Mouse (Mus musculus): ENCODE results near the gene Kdm5a.

The Kdm5a gene

DNA sequence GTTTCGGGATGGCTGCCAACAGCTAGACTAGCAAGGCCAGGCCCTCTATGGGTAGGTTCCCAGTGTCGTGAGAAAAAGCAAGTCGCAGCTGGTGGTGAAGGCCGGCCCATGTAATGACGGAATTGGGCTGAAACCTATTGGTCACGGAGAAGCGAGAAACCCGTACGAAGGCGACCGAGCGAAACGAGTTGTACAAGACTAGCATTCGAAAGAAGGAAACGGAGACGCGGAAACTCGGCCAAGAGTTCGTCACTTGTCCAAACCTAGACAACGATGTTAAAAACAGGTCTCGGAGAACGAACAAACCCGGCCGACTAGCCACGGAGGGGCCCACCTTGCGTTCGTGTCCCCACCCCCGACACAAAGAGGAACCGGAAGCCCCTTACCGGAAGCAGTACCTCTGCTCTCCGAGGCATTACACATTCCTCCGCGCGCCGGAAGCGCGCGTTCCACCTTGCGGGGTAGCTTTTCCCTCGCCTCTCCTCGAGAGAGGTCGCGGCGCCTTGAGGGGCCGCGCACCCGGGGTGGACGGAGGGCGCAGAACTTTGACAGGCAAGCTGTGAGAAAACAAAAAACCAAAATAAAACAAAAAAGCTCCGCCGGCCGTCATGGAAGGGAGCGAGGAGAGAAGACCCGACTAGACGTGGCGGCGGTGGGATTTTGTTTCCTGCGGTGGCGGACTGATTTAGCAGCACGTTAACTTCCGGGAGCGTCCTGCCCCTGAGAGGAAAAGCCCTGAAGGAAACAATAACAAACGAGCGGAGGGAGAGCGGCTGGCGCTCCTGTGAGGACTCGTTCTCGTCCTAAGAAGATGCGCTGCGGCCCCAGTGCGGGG, at the start of gene Kdm5a, which contains the start of gene Ccdc77:
Gene Kdm5a, plus strand, starts transcription at position 437 of the 835 bp plus-strand sequence.
Gene Ccdc77, minus strand, starts transcription at position 687 of the 835 bp plus-strand sequence.
- peak; percentile 94 for DNase-seq

DNA sequence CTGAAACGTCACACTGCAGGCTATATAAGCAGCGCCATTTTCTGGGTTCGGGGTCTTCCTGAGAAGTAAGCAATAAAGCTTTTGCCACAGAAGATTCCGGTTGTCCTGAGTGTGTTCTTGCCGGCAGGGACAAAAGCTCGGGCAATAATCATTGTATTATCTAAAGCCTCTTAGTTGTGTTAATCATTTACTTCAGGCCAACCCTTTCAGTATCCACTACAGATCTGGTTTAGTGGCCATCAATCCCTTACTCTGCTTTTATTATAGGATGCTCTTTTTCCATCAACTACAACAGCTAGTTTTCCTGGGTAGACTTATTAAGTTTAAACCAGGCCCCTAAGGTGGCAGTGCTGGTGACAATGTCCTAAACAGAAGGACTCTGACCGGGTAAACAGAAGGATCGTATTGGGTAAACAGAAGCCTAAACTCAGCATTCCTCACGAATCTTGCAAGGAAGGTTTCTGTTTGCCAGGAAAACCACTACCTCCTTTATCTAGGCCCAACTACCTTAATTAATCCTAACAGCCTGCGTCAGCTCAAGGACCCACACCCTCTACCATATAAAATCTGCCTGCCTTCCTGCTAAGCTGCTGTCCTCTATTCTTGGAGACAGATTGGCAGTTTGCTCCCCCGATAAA, 45.5 kb upstream of the Kdm5a start:
- DNase-seq = no peak

- DNase-seq = no peak
These were observed 44.8 kb upstream of the Kdm5a start for GRCm38 (mm10) chr6:120319129-120319528.

DNA sequence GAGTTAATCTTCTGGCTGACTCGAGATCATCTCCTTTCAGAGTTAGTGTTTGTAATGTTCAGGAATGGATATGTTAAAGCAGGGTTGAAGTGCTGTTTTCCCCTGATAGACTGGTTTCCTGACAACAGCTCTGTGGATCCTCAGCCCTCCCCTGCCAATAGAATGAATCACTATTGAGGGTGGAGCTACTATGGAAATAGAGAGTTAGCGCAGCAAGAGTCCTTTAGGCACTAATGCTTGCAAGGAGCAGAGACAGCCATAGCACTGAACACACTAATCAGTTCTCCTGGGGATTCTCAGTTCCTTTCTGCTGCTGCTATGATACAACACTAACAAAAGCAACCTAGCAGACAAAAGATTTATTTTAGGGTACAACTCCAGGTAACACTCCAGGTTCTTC, 43.6 kb upstream of the Kdm5a start:
- DNase-seq = no peak

DNA sequence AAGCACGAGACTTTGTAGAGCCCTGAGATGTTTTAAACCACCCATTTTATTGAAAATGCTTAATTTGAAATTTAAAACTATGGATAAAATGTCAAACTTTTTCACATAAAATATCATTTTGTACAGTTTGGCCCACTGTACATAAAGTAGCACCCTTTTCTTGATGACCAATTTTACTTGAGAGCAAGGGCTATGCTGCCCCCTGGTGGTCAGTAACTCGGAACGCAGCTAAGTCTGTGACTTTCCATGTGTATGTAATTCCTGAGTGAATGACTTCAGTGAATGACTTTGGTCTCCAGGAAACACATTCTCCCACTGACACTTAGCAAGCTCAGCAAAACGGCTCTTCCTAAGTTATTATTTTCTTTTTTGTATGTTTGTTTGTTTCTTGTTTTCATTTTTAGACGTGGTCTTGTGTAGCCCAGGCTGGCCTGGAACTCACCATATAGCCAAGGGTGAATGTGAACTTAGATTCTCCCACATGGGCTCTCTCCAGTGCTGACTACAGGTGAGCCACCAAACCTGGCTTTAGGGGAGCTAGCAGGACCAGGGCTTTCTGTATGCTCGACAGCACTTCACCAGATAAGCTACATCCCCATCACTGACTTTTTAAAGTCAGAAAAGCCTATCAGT, 39.5 kb upstream of the Kdm5a start:
- peak; percentile 80 for DNase-seq

- DNase-seq = no peak
These were observed 31.6 kb upstream of the Kdm5a start for GRCm38 (mm10) chr6:120332351-120332750.

DNA sequence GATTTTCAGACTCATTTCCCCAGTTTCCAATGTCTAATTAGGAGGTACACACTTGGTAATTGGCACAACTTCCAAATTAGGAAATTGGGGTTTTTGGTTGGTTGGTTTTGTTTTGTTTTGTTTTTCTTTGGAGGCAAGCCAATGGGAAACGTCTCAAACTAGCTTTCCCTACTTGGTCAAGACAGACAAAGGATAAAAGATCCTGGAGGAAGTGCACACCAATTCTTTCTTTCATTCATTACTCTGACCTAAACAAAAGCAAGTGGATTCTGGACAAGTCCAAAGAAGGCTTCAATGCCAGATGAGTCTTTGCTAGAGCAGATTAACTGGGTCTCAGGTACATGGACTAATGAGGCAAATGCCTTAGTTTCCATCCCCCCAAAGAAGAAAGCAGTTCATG, 19.9 kb upstream of the Kdm5a start:
- no peak for DNase-seq

- no peak for DNase-seq
These were observed 14.9 kb upstream of the Kdm5a start for GRCm38 (mm10) chr6:120349018-120349417.

DNA sequence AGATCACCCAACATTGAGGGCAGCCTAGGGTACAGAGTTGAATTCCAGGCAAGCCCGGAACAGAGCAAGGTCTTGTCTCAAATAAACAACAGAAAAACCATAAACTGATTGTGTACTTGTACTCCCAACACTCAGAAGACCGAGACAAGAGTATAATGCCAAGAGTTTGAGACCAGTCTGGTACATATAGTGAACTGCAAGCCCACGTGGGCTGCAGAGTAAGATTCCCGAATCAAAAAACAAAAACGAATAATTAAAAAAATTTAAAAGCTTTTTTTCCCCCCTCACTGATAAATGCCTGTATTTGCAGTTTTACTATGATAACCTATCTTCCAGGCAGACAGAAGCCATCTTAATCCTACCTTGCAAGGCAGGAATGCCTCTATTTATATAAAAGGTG, 7.4 kb upstream of the Kdm5a start:
- DNase-seq = no peak

DNA sequence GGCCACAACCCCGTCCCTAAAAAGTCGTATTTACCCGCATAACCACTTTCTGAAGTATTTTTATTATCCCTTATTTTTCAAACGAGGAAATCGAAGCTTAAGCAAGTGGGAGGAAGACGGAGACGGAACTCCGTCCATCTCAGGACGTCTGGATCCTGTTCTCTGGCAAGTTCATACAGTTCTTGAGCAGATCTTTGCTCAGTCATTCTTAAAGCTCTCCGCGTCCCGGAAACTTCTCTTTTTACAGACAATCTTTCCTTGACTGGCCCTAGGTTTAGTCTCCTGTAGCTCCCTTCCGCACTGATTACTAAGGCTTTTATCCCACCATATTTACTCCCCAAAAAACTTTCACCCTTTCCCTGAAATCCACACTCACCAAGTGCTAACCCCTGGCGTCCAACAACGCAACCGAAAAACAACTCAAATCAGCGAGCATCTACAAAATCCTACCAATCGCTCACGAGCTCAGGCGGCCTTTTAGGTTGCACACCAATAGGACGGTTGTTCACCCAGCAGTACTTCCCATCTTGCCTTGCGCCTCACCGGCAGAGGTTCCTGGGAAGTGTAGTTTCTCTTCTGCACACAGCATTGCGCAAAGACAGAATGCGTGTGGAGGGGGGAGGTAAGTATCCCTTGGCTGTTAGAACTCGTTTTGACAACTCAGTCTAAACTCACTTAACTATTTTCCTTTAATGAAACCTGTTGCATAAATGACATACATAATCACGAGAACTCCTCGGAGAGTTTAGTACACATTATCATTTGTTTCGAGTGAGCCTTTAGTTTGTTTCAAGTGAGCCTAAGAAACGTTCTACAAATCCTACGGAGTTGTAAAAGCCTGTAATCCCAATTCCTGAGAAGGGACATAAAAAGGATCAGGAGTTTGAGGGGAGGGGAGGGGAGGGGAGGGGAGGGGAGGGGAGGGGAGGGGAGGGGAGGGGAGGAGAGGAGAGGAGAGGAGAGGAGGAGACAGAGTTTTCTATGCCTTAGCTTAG, 6.7 kb upstream of the Kdm5a start:
- DNase-seq = peak; percentile 94

DNA sequence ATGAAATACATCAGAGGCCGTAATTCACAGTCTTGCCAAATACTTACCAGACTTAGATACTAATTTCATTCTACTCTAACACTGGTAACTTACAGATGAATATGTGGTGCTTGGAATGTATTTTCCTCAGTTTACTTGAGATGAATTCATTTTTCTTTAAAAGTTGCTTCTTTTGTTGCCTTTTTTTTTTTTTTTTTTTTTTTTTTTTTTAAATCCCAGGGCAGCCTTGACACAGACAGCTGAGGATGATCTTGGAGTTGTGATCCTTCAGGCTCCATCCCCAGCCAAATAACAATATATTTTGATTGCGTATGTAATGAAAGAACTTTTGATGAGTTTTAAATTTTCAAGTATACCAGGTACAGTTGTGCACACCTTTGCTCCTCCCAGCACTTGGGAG, 1.8 kb upstream of the Kdm5a start:
- no peak for DNase-seq

DNA sequence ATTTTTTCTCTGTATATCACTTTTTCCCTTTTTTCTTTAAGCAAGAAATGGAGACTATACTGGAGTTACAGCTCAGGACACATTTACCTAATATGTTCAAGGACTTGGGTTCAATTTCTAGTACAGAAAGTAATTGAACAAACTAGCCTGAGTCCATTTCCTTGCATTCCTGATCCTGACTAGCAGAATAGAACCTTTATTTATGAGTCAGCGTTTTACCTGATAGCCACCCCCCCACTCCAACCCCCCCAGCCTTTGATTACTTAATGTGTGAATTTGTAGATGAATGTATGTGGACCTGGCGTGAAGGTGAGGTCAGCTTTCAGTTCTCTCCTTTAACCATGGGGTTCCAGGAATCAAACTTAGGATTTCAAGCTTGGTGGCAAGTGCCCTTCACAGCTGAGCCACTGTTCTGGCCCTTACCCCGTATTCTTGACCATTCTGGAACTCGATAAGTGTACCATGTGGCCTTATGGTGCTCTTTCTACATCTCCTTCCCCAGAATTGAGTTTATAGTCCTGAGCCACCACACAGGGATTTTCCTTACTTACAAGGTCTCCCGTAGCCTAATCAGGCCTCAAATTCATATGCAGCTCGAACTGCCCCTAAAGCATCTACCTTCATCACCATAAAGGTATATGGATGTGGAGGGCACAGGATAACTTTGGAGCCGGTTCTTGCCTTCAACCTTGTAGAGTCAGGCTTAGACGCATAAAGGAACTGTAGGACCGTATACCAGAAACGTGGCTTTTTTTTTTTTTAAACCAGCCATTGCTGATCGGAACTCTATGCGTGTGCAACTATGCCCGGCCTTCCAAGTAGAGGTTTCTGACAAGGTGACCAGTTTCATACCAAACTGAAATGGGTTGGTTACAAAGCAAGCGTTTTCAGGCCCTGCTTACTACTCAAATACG, 893 bp upstream of the Kdm5a start:
- DNase-seq = no peak

DNA sequence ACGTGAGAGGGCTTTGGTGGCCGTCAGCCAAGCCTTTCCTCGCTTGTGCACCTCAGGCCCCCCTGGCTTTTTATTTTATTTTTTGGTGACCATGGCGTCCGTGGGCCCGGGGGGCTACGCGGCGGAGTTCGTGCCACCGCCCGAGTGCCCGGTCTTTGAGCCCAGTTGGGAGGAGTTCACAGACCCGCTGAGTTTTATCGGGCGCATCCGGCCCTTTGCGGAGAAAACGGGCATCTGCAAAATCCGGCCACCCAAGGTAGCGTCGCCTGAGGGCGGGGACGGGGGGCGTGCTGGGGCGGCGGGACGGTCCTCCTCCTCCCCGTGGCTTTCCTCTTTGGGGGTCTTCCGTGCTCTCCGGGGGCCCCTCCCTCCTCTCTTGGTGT, 590 bp downstream of the Kdm5a start:
- no peak for DNase-seq

DNA sequence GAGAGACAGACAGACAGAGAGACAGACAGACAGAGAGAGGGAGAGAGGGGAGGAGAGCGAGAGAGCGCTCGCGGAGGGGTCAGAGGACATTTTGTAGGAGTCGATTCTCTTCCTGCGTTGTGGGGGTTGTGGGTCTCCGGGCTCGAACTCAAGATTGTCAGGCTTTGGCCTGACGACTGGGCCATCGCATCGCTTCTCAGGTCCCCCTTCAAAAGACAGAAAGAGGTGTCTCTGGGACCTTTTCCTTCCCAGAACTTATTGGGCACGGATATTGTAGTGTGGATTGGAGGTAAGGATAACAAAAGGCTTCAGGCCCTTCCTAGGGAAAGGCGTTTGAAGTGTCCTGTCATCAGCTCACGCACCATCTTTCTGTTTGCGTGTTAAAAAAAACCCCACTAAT, 1.1 kb downstream of the Kdm5a start:
- no peak for DNase-seq

DNA sequence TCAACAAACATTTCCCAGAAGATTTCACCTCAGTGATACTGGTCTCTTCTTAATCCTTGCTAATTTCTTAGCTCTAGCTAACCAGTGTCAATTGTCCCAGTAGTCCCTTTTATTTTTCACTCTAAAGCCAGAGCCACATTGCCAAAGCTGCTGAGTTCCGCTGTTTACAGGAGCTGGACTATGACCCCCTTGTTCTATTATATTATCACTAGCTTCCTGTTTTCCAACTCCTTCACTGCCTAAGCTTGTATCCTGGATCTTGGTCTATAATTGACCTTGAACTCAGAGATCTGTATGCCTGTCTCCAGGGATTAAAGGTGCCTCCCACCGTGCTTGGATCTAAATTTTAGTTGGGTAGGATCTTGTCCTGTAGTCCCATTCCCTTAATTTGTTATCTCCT, 12.8 kb downstream of the Kdm5a start:
- no peak for DNase-seq

DNA sequence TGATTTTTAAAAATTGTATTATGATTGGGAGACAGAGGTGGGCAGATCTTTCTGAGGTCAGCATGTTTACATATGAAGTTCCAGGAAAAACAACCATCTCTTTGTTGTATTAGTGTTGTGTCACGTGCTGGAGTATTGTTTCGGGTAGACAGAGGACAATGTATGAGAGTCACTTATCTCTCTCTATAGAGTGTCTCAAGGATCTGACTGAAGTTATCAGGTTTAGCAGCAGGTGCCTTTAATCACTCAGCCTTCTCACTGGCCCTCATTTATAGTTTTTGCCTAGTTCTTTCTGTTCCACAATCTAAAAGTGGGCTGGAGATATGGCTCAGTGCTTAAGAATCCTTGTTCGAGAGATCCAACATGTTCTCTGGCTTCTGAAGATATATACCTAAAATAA, 26.1 kb downstream of the Kdm5a start:
- no peak for DNase-seq

- no peak for DNase-seq
These were observed 28.9 kb downstream of the Kdm5a start for GRCm38 (mm10) chr6:120392811-120393210.

DNA sequence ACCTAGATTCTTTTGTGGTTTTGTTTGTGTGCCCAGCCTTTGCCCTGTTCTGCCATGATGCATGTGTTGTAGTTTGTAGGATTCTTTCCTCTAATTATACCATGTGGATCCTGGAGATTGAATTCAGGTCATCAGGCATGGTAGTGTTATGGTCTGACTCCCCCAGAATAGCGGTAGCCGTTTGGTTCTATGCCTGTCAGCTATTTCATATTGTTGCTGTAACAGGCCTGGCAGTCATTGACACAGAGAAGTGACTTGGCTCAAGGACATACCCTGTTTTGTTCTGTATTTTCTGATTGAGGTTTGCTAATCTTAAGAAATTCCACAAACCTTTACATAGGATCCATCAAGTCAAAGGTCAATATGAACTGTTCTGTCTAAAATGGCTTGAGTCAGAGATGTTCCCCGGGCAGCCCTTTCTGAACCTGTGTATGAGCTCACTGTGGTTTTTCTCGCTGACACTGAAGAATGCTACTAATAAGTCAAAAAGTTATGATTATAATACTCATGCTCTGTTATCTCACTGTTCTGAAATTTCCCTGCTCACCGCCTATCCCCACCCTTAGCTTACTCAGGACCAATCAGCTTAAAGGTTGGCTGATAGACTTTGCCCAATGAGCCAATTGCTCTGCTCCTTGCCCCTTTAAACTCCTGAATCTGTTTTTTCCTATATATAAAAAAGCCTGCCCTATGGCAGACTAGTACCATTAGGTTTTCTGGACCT, 31.9 kb downstream of the Kdm5a start:
- no peak for DNase-seq

- DNase-seq = no peak
These were observed 40.0 kb downstream of the Kdm5a start for GRCm38 (mm10) chr6:120403936-120404335.

- DNase-seq = no peak
These were observed 74.2 kb downstream of the Kdm5a start for GRCm38 (mm10) chr6:120438161-120438560.
